Mouse (Mus musculus): ENCODE results near the gene Trim65. TPM values are rescaled to one million over a fixed set of nuclear protein-coding genes. Genes with fewer than 3 reads are reported as not detected.
"Not testable (repeated sequence)": the region's sequence is repeated elsewhere in the genome, so short reads cannot be mapped to it uniquely, and the experiment has no call there.

Trim65 gene
- total RNA-seq, 2 experiments from 2014 or later: 9.3 to 11.7 TPM

- DNase-seq: peak; percentile 88 to 89
Observed at GRCm38 (mm10) chr11:116138468-116139138, 7.7 kb upstream of the Trim65 start, which contains the start of gene Mrpl38. Gene Mrpl38 (minus strand): TSS chr11:116138868.

GRCm38 (mm10) chr11:116138096-116138467, 7.2 kb upstream of the Trim65 start:
- DNase-seq: no peak

GRCm38 (mm10) chr11:116134171-116134570, 3.2 kb upstream of the Trim65 start:
- DNase-seq: no peak

GRCm38 (mm10) chr11:116133497-116133896, 2.6 kb upstream of the Trim65 start:
- DNase-seq: no peak

- peak; percentile 30 to 58 for DNase-seq
Observed at GRCm38 (mm10) chr11:116132366-116133333, 1.7 kb upstream of the Trim65 start.

GRCm38 (mm10) chr11:116131349-116132170, 632 bp upstream of the Trim65 start:
- DNase-seq: no peak

- DNase-seq: no peak
Observed at GRCm38 (mm10) chr11:116129993-116130487, 888 bp downstream of the Trim65 start.

GRCm38 (mm10) chr11:116129091-116129790, 1.7 kb downstream of the Trim65 start:
- DNase-seq: no peak

- no peak for DNase-seq
Observed at GRCm38 (mm10) chr11:116127986-116128385, 2.9 kb downstream of the Trim65 start.

GRCm38 (mm10) chr11:116127156-116127980, 3.6 kb downstream of the Trim65 start, which contains the start of gene Trim47:
Gene Trim47 (minus strand): TSS chr11:116127210.
- DNase-seq: peak; percentile 87 to 93

- no peak for DNase-seq
Observed at GRCm38 (mm10) chr11:116126261-116126660, 4.7 kb downstream of the Trim65 start.

GRCm38 (mm10) chr11:116121731-116122245, 9.1 kb downstream of the Trim65 start:
- not testable (repeated sequence) for DNase-seq

GRCm38 (mm10) chr11:116117819-116118218, 13.1 kb downstream of the Trim65 start:
- DNase-seq: no peak

- DNase-seq: no peak
Observed at GRCm38 (mm10) chr11:116117241-116117640, 13.7 kb downstream of the Trim65 start.

- no peak for DNase-seq
Observed at GRCm38 (mm10) chr11:116111611-116112203, 19.2 kb downstream of the Trim65 start.

GRCm38 (mm10) chr11:116111067-116111466, 19.9 kb downstream of the Trim65 start:
- DNase-seq: no peak

- no peak for DNase-seq
Observed at GRCm38 (mm10) chr11:116110540-116110939, 20.4 kb downstream of the Trim65 start.

GRCm38 (mm10) chr11:116110131-116110530, 20.8 kb downstream of the Trim65 start:
- DNase-seq: peak; percentile 84 to 90

GRCm38 (mm10) chr11:116109441-116110081, 21.4 kb downstream of the Trim65 start:
- DNase-seq: peak; percentile 55 to 59
